ENCODE assay signal across 8 mouse cellular contexts in the genomic region with DNA sequence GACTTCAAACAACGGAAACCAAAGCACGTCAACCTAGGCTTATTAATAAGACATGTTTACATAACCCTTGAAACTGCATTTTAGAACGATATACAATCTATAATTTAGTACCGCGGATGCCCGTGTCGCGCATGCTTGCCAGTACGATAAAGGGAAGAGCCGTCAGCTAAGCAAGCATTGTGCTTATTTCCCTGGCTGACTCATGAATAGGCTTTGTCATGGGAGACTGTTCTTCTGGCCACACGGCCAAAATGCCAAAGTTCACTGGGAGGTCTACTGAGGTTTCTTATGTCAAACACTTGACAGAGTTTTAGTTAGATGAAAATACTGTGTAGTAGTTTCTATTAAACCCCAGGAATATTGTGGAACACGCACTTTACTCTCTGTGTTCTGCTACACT. TPM values are rescaled to one million over a fixed set of nuclear protein-coding genes. Genes with fewer than 3 reads are reported as not detected.
DNase-seq lines count a peak whose midpoint lies in the region; ATAC-seq lines count a peak whose summit lies in the region.

No protein-coding gene starts in this region.

- intact Hi-C loops in gastrocnemius, postnatal 14 days (cut with DNase I; ENCODE audit: low total_unique reads), result no loop called here

- no peaks in the 10 kb centered on the region for H3K27me3 ChIP-seq in hindbrain, embryonic 12.5 days
- no peaks in the 10 kb centered on the region for H3K27me3 ChIP-seq in liver, embryonic 13.5 days

- no peaks in the 10 kb centered on the region for H3K9me3 ChIP-seq in hindbrain, embryonic 12.5 days (replicated peaks)
- no peaks in the 10 kb centered on the region for H3K9me3 ChIP-seq in liver, embryonic 13.5 days (replicated peaks)

- H3K27ac ChIP-seq in hindbrain, embryonic 12.5 days, result peak overlapping the region; percentile 2; the same call in 1 of the 2 replicates
- no peak overlapping the region; the same call in 1 of the 2 replicates for H3K27ac ChIP-seq in liver, embryonic 13.5 days

- 0 out of 2 replicates have a peak, but pooled peaks have one; percentile 15 for ATAC-seq in common myeloid progenitor, adult 5-6 weeks (replicated peaks; ENCODE audit: low read depth, poor library complexity, severe bottlenecking)
- no peak for ATAC-seq in hindbrain, embryonic 12.5 days (ENCODE audit: low FRiP score)
- ATAC-seq in liver, embryonic 13.5 days (ENCODE audit: low read depth), result no peak
- peak; percentile 55 for ATAC-seq in monocyte, adult 5-6 weeks (replicated peaks; ENCODE audit: insufficient number of reproducible peaks, low FRiP score, low TSS enrichment, poor library complexity, severe bottlenecking)

- no peaks in the 10 kb centered on the region for H3K36me3 ChIP-seq in hindbrain, embryonic 12.5 days
- no peaks in the 10 kb centered on the region for H3K36me3 ChIP-seq in liver, embryonic 13.5 days

- no peak overlapping the region for H3K9ac ChIP-seq in hindbrain, embryonic 12.5 days
- no peak overlapping the region for H3K9ac ChIP-seq in liver, embryonic 13.5 days

- H3K4me3 ChIP-seq in hindbrain, embryonic 12.5 days, result no peak overlapping the region
- H3K4me3 ChIP-seq in liver, embryonic 13.5 days (replicated peaks), result no peak overlapping the region

- H3K4me2 ChIP-seq in hindbrain, embryonic 12.5 days (replicated peaks), result peak overlapping the region; percentile 73; the same call in 1 of the 2 replicates
- peak overlapping the region; percentile 76 for H3K4me2 ChIP-seq in liver, embryonic 13.5 days

- H3K4me1 ChIP-seq in hindbrain, embryonic 12.5 days, result peaks cover 11% of the 10 kb centered on the region
- peaks cover 10% of the 10 kb centered on the region for H3K4me1 ChIP-seq in liver, embryonic 13.5 days (replicated peaks)

- peak; percentile 47 for DNase-seq in gastrocnemius, adult 18-20 months (ENCODE audit: low spot score)
- DNase-seq in gastrocnemius, postnatal 4 days (ENCODE audit: low spot score in 2 of 2), result no peak
- no peak for DNase-seq in liver, embryonic 13.5 days
- no peak for DNase-seq in right cerebral cortex, adult 18-20 months
- no peak for DNase-seq in gastrocnemius, postnatal 14 days

- 45% methylated on average over 12 of the region's 12 CpGs for WGBS in hindbrain, embryonic 12.5 days
- WGBS in liver, embryonic 13.5 days (ENCODE audit: insufficient replicate concordance), result 41% methylated on average over 12 of the region's 12 CpGs

RNA-seq across cellular contexts. Expression of gene Hivep2, which starts 17.8 kb away (rescaled TPM):
- total RNA-seq in gastrocnemius, adult 18-20 months (2021), result 10 to 100 TPM; 47.5 to 48.3 TPM
- 10 to 100 TPM; 58.4 to 64.3 TPM for total RNA-seq in gastrocnemius, postnatal 4 days (2021)
- total RNA-seq in common myeloid progenitor, adult 5-6 weeks (2017), result 1.5 and 1.8 TPM in 2 replicates
- polyA plus RNA-seq in hindbrain, embryonic 12.5 days (2016; fragmentation: Nextera tagmentation; extraction: Ambion mirVana), result 6.5 and 8.3 TPM in 2 replicates
- polyA plus RNA-seq in liver, embryonic 13.5 days (2015; fragmentation: Nextera tagmentation; extraction: Ambion mirVana), result 0.43 and 0.63 TPM in 2 replicates
- 19.2 to 42.6 TPM (median 26.5 TPM) in 3 replicates for total RNA-seq in monocyte, adult 5-6 weeks (2017)
- total RNA-seq in gastrocnemius, postnatal 14 days (2021), result 10 to 100 TPM; 43.3 to 46.8 TPM

Comparison
In these comparisons a context has a peak if more than half of its experiments do, and no peak if none do; other contexts are left out.
1. ATAC-seq: peak in common myeloid progenitor, adult 5-6 weeks (single experiment) and monocyte, adult 5-6 weeks (single experiment); none in hindbrain, embryonic 12.5 days (single experiment) and liver, embryonic 13.5 days (single experiment).